Mouse (Mus musculus): ENCODE results near the gene Crygs. TPM values are rescaled to one million over a fixed set of nuclear protein-coding genes. Genes with fewer than 3 reads are reported as not detected.

Crygs gene
- 0.15 TPM in 1 of 2 replicates, not detected in the other for polyA plus RNA-seq (2015; fragmentation: Nextera tagmentation; extraction: Ambion mirVana)

DNA sequence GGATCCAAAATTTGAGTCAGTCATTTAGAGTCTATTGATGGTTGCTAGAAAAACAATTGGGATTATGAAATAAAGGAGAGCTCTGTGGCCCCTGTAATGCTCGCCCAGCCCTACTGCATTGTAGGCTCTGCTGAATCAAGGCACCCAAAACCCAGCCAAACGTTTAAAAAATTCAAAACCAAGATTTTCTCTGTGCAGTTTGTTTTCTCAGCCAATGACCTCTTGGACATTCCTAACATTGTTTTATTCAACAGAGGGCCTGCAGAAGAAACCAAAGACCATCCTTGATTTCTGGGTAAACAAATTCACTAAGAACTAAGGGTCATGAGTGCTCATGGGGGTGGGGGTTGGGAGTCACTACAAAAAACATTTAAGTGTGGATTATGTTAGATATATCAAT lies at the start of gene Crygs:
Gene Crygs, minus strand, starts transcription at position 101 of the 400 bp plus-strand sequence.
- ATAC-seq = no peak

GRCm38 (mm10) chr16:22857431-22858113 lies 46.2 kb upstream of the Crygs start, which contains the start of the genes Tbccd1 and Dnajb11:
Tbccd1 (minus strand) TSS chr16:22857669.
Dnajb11 (plus strand) TSS chr16:22857845.
- H3K4me1 ChIP-seq (ENCODE audit: insufficient read depth, low read depth, low read length) = peaks cover 12% of the 10 kb centered on the region; the same call in 1 of the 2 replicates
- no peaks in the 10 kb centered on the region for H3K9me3 ChIP-seq (ENCODE audit: low read length)
- peak within 1 kb of the TSS; percentile 87 for H3K27ac ChIP-seq (ENCODE audit: low read length)
- H3K36me3 ChIP-seq (ENCODE audit: insufficient read depth, low read length) = 0 out of 2 replicates have a peak, but pooled peaks cover 4% of the 10 kb centered on the region
- no peaks in the 10 kb centered on the region for H3K27me3 ChIP-seq (replicated peaks; ENCODE audit: insufficient read depth, low read length)
- under 1% methylated on average over 61 of the region's 62 CpGs for WGBS
- peak within 1 kb of the TSS; percentile 97 for H3K4me3 ChIP-seq (ENCODE audit: low read depth, low read length)
- peak within 1 kb of the TSS; percentile 94 for H3K9ac ChIP-seq (replicated peaks; ENCODE audit: low read depth)
- DNase-seq (ENCODE audit: low spot score) = peak; percentile 100
- peak; percentile 99 for ATAC-seq
- TF ChIP-seq CTCF (IDR thresholded peaks at IDR 0.05) = no peak
- peak; percentile 40; the same call in 1 of the 2 replicates for TF ChIP-seq EP300 (IDR thresholded peaks at IDR 0.05)
- H3K4me2 ChIP-seq (replicated peaks; ENCODE audit: low read depth, low read length) = peak within 1 kb of the TSS; percentile 88

More for the DNA sequence above, at the start of gene Crygs:
- H3K4me2 ChIP-seq (replicated peaks; ENCODE audit: low read depth, low read length) = no peak within 1 kb of the TSS
- TF ChIP-seq EP300 (IDR thresholded peaks at IDR 0.05) (no peak), CTCF (IDR thresholded peaks at IDR 0.05) (no peak)
- H3K9ac ChIP-seq (replicated peaks; ENCODE audit: low read depth) = no peak within 1 kb of the TSS
- no peaks in the 10 kb centered on the region for H3K9me3 ChIP-seq (ENCODE audit: low read length)
- no peak within 1 kb of the TSS for H3K27ac ChIP-seq (ENCODE audit: low read length)
- H3K36me3 ChIP-seq (ENCODE audit: insufficient read depth, low read length) = no peaks in the 10 kb centered on the region
- no peaks in the 10 kb centered on the region for H3K27me3 ChIP-seq (replicated peaks; ENCODE audit: insufficient read depth, low read length)
- H3K4me3 ChIP-seq (ENCODE audit: low read depth, low read length) = no peak within 1 kb of the TSS
- 42% methylated on average over 2 of the region's 2 CpGs for WGBS
- DNase-seq (ENCODE audit: low spot score) = no peak
- H3K4me1 ChIP-seq (ENCODE audit: insufficient read depth, low read depth, low read length) = no peaks in the 10 kb centered on the region

DNA sequence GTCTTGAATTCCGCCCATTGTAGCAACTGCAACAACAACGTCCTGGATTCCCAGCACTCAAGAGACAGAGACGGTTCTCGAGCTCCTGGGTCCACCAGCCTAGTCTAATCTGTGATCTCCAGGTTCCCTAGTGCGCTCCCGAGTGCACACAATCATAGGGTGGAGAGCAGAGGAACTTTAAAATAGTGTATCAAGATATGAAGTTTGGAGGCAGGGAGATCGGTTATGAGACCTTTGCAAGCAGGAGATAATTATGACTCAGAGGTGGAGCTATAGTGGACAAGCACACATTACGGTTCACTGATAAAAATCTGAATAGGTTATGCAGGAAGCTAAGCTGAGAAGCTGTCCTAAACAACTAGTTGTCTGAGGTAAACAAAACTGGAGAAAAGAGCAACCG lies 45.4 kb upstream of the Crygs start:
- H3K4me2 ChIP-seq (replicated peaks; ENCODE audit: low read depth, low read length) = peak overlapping the region; percentile 63
- peak overlapping the region; percentile 82 for H3K27ac ChIP-seq (ENCODE audit: low read length)
- no peak for ATAC-seq
- H3K36me3 ChIP-seq (ENCODE audit: insufficient read depth, low read length) = 0 out of 2 replicates have a peak, but pooled peaks cover 4% of the 10 kb centered on the region
- no peaks in the 10 kb centered on the region for H3K9me3 ChIP-seq (ENCODE audit: low read length)
- TF ChIP-seq EP300 (IDR thresholded peaks at IDR 0.05) (no peak), CTCF (IDR thresholded peaks at IDR 0.05) (no peak)
- H3K27me3 ChIP-seq (replicated peaks; ENCODE audit: insufficient read depth, low read length) = no peaks in the 10 kb centered on the region
- H3K9ac ChIP-seq (replicated peaks; ENCODE audit: low read depth) = peak overlapping the region; percentile 52
- H3K4me3 ChIP-seq (ENCODE audit: low read depth, low read length) = peak overlapping the region; percentile 97
- no peak for DNase-seq (ENCODE audit: low spot score)
- peaks cover 12% of the 10 kb centered on the region; the same call in 1 of the 2 replicates for H3K4me1 ChIP-seq (ENCODE audit: insufficient read depth, low read depth, low read length)
- 10% methylated on average over 9 of the region's 9 CpGs for WGBS

- no peak for TF ChIP-seq CTCF (IDR thresholded peaks at IDR 0.05)
- no peak for TF ChIP-seq EP300 (IDR thresholded peaks at IDR 0.05)
- DNase-seq (ENCODE audit: low spot score) (no peak), ATAC-seq (no peak)
- no peak overlapping the region for H3K27ac ChIP-seq (ENCODE audit: low read length)
- H3K4me3 ChIP-seq (ENCODE audit: low read depth, low read length) = no peak overlapping the region
- H3K9ac ChIP-seq (replicated peaks; ENCODE audit: low read depth) = no peak overlapping the region
- no peaks in the 10 kb centered on the region for H3K9me3 ChIP-seq (ENCODE audit: low read length)
- H3K4me1 ChIP-seq (ENCODE audit: insufficient read depth, low read depth, low read length) = peaks cover 6% of the 10 kb centered on the region; the same call in 1 of the 2 replicates
- no peak overlapping the region for H3K4me2 ChIP-seq (replicated peaks; ENCODE audit: low read depth, low read length)
- H3K27me3 ChIP-seq (replicated peaks; ENCODE audit: insufficient read depth, low read length) = no peaks in the 10 kb centered on the region
- 90% methylated on average over 4 of the region's 4 CpGs for WGBS
- 0 out of 2 replicates have a peak, but pooled peaks cover 4% of the 10 kb centered on the region for H3K36me3 ChIP-seq (ENCODE audit: insufficient read depth, low read length)
Observed at GRCm38 (mm10) chr16:22852709-22853108, 41.3 kb upstream of the Crygs start.

DNA sequence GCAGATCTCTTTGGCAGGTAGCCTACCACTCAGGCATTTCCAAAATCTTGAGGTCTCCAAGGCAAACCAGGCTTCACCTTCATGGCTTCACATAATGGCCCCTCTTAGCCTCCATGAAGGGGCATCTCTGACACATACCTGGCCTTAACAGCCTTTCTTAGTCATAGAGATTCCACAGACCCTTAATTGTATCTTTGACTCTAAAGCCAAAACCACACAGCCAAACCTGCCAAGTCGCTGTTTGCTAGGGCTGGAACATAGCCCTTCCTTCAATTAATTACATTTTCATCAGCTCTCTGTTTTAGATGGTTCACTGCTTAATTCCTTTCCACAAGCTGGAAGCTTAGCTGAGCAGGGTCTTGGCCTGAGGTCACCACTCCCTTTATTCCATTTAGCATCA lies 37.0 kb upstream of the Crygs start:
- 91% methylated on average over 1 of the region's 1 CpGs for WGBS
- Histone ChIP-seq H3K27ac (ENCODE audit: low read length) (no peak overlapping the region), H3K36me3 (ENCODE audit: insufficient read depth, low read length) (no peaks in the 10 kb centered on the region), H3K4me1 (ENCODE audit: insufficient read depth, low read depth, low read length) (no peaks in the 10 kb centered on the region), H3K4me2 (replicated peaks; ENCODE audit: low read depth, low read length) (no peak overlapping the region), H3K9me3 (ENCODE audit: low read length) (no peaks in the 10 kb centered on the region), H3K4me3 (ENCODE audit: low read depth, low read length) (no peak overlapping the region), H3K27me3 (replicated peaks; ENCODE audit: insufficient read depth, low read length) (no peaks in the 10 kb centered on the region), H3K9ac (replicated peaks; ENCODE audit: low read depth) (no peak overlapping the region)
- TF ChIP-seq CTCF (IDR thresholded peaks at IDR 0.05) = no peak
- no peak for TF ChIP-seq EP300 (IDR thresholded peaks at IDR 0.05)
- no peak for DNase-seq (ENCODE audit: low spot score)
- ATAC-seq = no peak

DNA sequence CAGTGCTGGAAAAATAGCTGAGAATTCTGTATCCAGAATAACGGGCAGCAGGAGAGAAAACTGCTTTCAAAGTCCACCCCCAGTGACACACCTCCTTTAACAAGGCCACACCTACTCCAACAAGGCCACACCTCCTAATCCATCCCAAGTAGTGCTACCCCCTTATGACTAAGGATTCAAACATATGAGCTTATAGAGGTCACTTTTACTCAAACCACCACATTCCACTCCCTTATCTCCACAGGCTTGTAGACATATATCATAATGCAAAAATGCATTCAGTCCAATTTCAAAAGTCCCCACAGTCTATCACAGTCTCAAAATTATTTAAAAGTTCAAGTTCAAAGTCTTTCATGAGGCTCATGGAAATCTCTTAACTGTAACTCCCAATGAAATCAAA lies 36.3 kb upstream of the Crygs start:
- Histone ChIP-seq H3K4me2 (replicated peaks; ENCODE audit: low read depth, low read length) (no peak overlapping the region), H3K4me1 (ENCODE audit: insufficient read depth, low read depth, low read length) (no peaks in the 10 kb centered on the region), H3K9me3 (ENCODE audit: low read length) (no peaks in the 10 kb centered on the region), H3K27ac (ENCODE audit: low read length) (no peak overlapping the region), H3K4me3 (ENCODE audit: low read depth, low read length) (no peak overlapping the region), H3K27me3 (replicated peaks; ENCODE audit: insufficient read depth, low read length) (no peaks in the 10 kb centered on the region), H3K36me3 (ENCODE audit: insufficient read depth, low read length) (no peaks in the 10 kb centered on the region), H3K9ac (replicated peaks; ENCODE audit: low read depth) (no peak overlapping the region)
- TF ChIP-seq CTCF (IDR thresholded peaks at IDR 0.05) = no peak
- no peak for TF ChIP-seq EP300 (IDR thresholded peaks at IDR 0.05)
- DNase-seq (ENCODE audit: low spot score) (no peak), ATAC-seq (no peak)
- 92% methylated on average over 1 of the region's 1 CpGs for whole genome bisulfite sequencing
